Mouse (Mus musculus): ENCODE measurements at regions not wholly inside any gene's neighbourhood (a gene's known extent, or its start where the extent isn't known, plus 50 kb on each side); places are given as distances from the start of the nearest gene placed in this dataset.

- no peaks in the 10 kb centered on the region for H3K27me3 ChIP-seq (ENCODE audit: control insufficient read depth, insufficient read depth, low read length)
- DNase-seq (ENCODE audit: low spot score) (no peak), ATAC-seq (ENCODE audit: low FRiP score) (no peak)
- no peak overlapping the region for H3K9ac ChIP-seq
- H3K27ac ChIP-seq = no peak overlapping the region
- no peak overlapping the region for H3K4me3 ChIP-seq (replicated peaks; ENCODE audit: low read length)
- H3K9me3 ChIP-seq (ENCODE audit: control insufficient read depth, low read length) = peaks cover 10% of the 10 kb centered on the region; the same call in 1 of the 2 replicates
- H3K4me2 ChIP-seq (replicated peaks) = no peak overlapping the region
- H3K4me1 ChIP-seq (replicated peaks; ENCODE audit: control insufficient read depth, insufficient read depth, low read length) = no peaks in the 10 kb centered on the region
- 73% methylated on average over 11 of the region's 11 CpGs for WGBS
- no peaks in the 10 kb centered on the region for H3K36me3 ChIP-seq (replicated peaks; ENCODE audit: control insufficient read depth, insufficient read depth)
Measured at GRCm38 (mm10) chr17:84037580-84038304, 150.0 kb downstream of the Zfp36l2 start.

- Histone ChIP-seq H3K9me3 (ENCODE audit: control insufficient read depth, low read length) (peaks cover 7% of the 10 kb centered on the region; the same call in 1 of the 2 replicates), H3K27me3 (ENCODE audit: control insufficient read depth, insufficient read depth, low read length) (no peaks in the 10 kb centered on the region), H3K4me3 (replicated peaks; ENCODE audit: low read length) (no peak overlapping the region), H3K27ac (no peak overlapping the region), H3K36me3 (replicated peaks; ENCODE audit: control insufficient read depth, insufficient read depth) (no peaks in the 10 kb centered on the region), H3K9ac (no peak overlapping the region), H3K4me1 (replicated peaks; ENCODE audit: control insufficient read depth, insufficient read depth, low read length) (no peaks in the 10 kb centered on the region), H3K4me2 (replicated peaks) (no peak overlapping the region)
- WGBS = 86% methylated on average over 6 of the region's 6 CpGs
- ATAC-seq (ENCODE audit: low FRiP score) = no peak
- no peak for DNase-seq (ENCODE audit: low spot score)
Measured at GRCm38 (mm10) chr17:84036056-84036455, 151.7 kb downstream of the Zfp36l2 start.

GRCm38 (mm10) chr17:84034801-84035200, 152.9 kb downstream of the Zfp36l2 start:
- WGBS = 96% methylated on average over 1 of the region's 1 CpGs
- ATAC-seq (ENCODE audit: low FRiP score) (no peak), DNase-seq (ENCODE audit: low spot score) (no peak)

GRCm38 (mm10) chr17:84032441-84032840, 155.3 kb downstream of the Zfp36l2 start:
- ATAC-seq (ENCODE audit: low FRiP score) = no peak

More at GRCm38 (mm10) chr17:84034801-84035200, 152.9 kb downstream of the Zfp36l2 start:
- Histone ChIP-seq H3K9me3 (ENCODE audit: control insufficient read depth, low read length) (no peaks in the 10 kb centered on the region), H3K4me3 (replicated peaks; ENCODE audit: low read length) (no peak overlapping the region), H3K4me1 (replicated peaks; ENCODE audit: control insufficient read depth, insufficient read depth, low read length) (no peaks in the 10 kb centered on the region), H3K4me2 (replicated peaks) (no peak overlapping the region), H3K9ac (no peak overlapping the region), H3K27ac (no peak overlapping the region), H3K27me3 (ENCODE audit: control insufficient read depth, insufficient read depth, low read length) (no peaks in the 10 kb centered on the region), H3K36me3 (replicated peaks; ENCODE audit: control insufficient read depth, insufficient read depth) (no peaks in the 10 kb centered on the region)

GRCm38 (mm10) chr17:84031833-84032232, 155.9 kb downstream of the Zfp36l2 start:
- WGBS = 75% methylated on average over 4 of the region's 4 CpGs
- ATAC-seq (ENCODE audit: low FRiP score) = no peak

More at GRCm38 (mm10) chr17:84032441-84032840, 155.3 kb downstream of the Zfp36l2 start:
- no peak for DNase-seq (ENCODE audit: low spot score)
- H3K4me2 ChIP-seq (replicated peaks) = no peak overlapping the region
- no peak overlapping the region for H3K27ac ChIP-seq
- H3K4me1 ChIP-seq (replicated peaks; ENCODE audit: control insufficient read depth, insufficient read depth, low read length) = no peaks in the 10 kb centered on the region; the same call in 1 of the 2 replicates
- no peaks in the 10 kb centered on the region for H3K36me3 ChIP-seq (replicated peaks; ENCODE audit: control insufficient read depth, insufficient read depth)
- WGBS = 90% methylated on average over 8 of the region's 8 CpGs
- H3K27me3 ChIP-seq (ENCODE audit: control insufficient read depth, insufficient read depth, low read length) = no peaks in the 10 kb centered on the region
- H3K9me3 ChIP-seq (ENCODE audit: control insufficient read depth, low read length) = no peaks in the 10 kb centered on the region
- H3K9ac ChIP-seq = no peak overlapping the region
- H3K4me3 ChIP-seq (replicated peaks; ENCODE audit: low read length) = no peak overlapping the region

GRCm38 (mm10) chr17:84031381-84031780, 156.4 kb downstream of the Zfp36l2 start:
- no peak for ATAC-seq (ENCODE audit: low FRiP score)
- 82% methylated on average over 6 of the region's 6 CpGs for WGBS
- Histone ChIP-seq H3K27me3 (ENCODE audit: control insufficient read depth, insufficient read depth, low read length) (no peaks in the 10 kb centered on the region), H3K4me2 (replicated peaks) (no peak overlapping the region), H3K9me3 (ENCODE audit: control insufficient read depth, low read length) (no peaks in the 10 kb centered on the region), H3K9ac (no peak overlapping the region), H3K27ac (no peak overlapping the region), H3K36me3 (replicated peaks; ENCODE audit: control insufficient read depth, insufficient read depth) (no peaks in the 10 kb centered on the region), H3K4me3 (replicated peaks; ENCODE audit: low read length) (no peak overlapping the region), H3K4me1 (replicated peaks; ENCODE audit: control insufficient read depth, insufficient read depth, low read length) (no peaks in the 10 kb centered on the region; the same call in 1 of the 2 replicates)
- no peak for DNase-seq (ENCODE audit: low spot score)

More at GRCm38 (mm10) chr17:84031833-84032232, 155.9 kb downstream of the Zfp36l2 start:
- no peaks in the 10 kb centered on the region for H3K36me3 ChIP-seq (replicated peaks; ENCODE audit: control insufficient read depth, insufficient read depth)
- no peak overlapping the region for H3K4me3 ChIP-seq (replicated peaks; ENCODE audit: low read length)
- no peak overlapping the region for H3K4me2 ChIP-seq (replicated peaks)
- no peak for DNase-seq (ENCODE audit: low spot score)
- no peaks in the 10 kb centered on the region; the same call in 1 of the 2 replicates for H3K4me1 ChIP-seq (replicated peaks; ENCODE audit: control insufficient read depth, insufficient read depth, low read length)
- no peak overlapping the region for H3K27ac ChIP-seq
- H3K9ac ChIP-seq = no peak overlapping the region
- no peaks in the 10 kb centered on the region for H3K27me3 ChIP-seq (ENCODE audit: control insufficient read depth, insufficient read depth, low read length)
- H3K9me3 ChIP-seq (ENCODE audit: control insufficient read depth, low read length) = no peaks in the 10 kb centered on the region

- WGBS = 86% methylated on average over 5 of the region's 5 CpGs
- Histone ChIP-seq H3K27me3 (ENCODE audit: control insufficient read depth, insufficient read depth, low read length) (no peaks in the 10 kb centered on the region), H3K4me3 (replicated peaks; ENCODE audit: low read length) (no peak overlapping the region), H3K36me3 (replicated peaks; ENCODE audit: control insufficient read depth, insufficient read depth) (no peaks in the 10 kb centered on the region), H3K4me1 (replicated peaks; ENCODE audit: control insufficient read depth, insufficient read depth, low read length) (no peaks in the 10 kb centered on the region; the same call in 1 of the 2 replicates), H3K4me2 (replicated peaks) (no peak overlapping the region), H3K27ac (no peak overlapping the region), H3K9me3 (ENCODE audit: control insufficient read depth, low read length) (no peaks in the 10 kb centered on the region), H3K9ac (no peak overlapping the region)
- DNase-seq (ENCODE audit: low spot score) (no peak), ATAC-seq (ENCODE audit: low FRiP score) (no peak)
Measured at GRCm38 (mm10) chr17:84030699-84031098, 157.0 kb downstream of the Zfp36l2 start.

GRCm38 (mm10) chr17:84028157-84028970, 159.4 kb downstream of the Zfp36l2 start:
- Histone ChIP-seq H3K27me3 (ENCODE audit: control insufficient read depth, insufficient read depth, low read length) (no peaks in the 10 kb centered on the region), H3K4me3 (replicated peaks; ENCODE audit: low read length) (no peak overlapping the region), H3K9me3 (ENCODE audit: control insufficient read depth, low read length) (0 out of 2 replicates have a peak, but pooled peaks cover 4% of the 10 kb centered on the region), H3K4me1 (replicated peaks; ENCODE audit: control insufficient read depth, insufficient read depth, low read length) (no peaks in the 10 kb centered on the region; the same call in 1 of the 2 replicates), H3K36me3 (replicated peaks; ENCODE audit: control insufficient read depth, insufficient read depth) (no peaks in the 10 kb centered on the region), H3K27ac (no peak overlapping the region), H3K4me2 (replicated peaks) (peak overlapping the region; percentile 41), H3K9ac (peak overlapping the region; percentile 12; the same call in 1 of the 2 replicates)
- DNase-seq (ENCODE audit: low spot score) (peak; percentile 84), ATAC-seq (ENCODE audit: low FRiP score) (peak; percentile 88)
- WGBS = 21% methylated on average over 27 of the region's 27 CpGs

- ATAC-seq (ENCODE audit: low FRiP score) (no peak), DNase-seq (ENCODE audit: low spot score) (no peak)
- Histone ChIP-seq H3K4me1 (replicated peaks; ENCODE audit: control insufficient read depth, insufficient read depth, low read length) (no peaks in the 10 kb centered on the region; the same call in 1 of the 2 replicates), H3K27ac (no peak overlapping the region), H3K4me3 (replicated peaks; ENCODE audit: low read length) (no peak overlapping the region), H3K36me3 (replicated peaks; ENCODE audit: control insufficient read depth, insufficient read depth) (no peaks in the 10 kb centered on the region), H3K27me3 (ENCODE audit: control insufficient read depth, insufficient read depth, low read length) (no peaks in the 10 kb centered on the region), H3K4me2 (replicated peaks) (no peak overlapping the region), H3K9ac (no peak overlapping the region), H3K9me3 (ENCODE audit: control insufficient read depth, low read length) (0 out of 2 replicates have a peak, but pooled peaks cover 4% of the 10 kb centered on the region)
- WGBS = 40% methylated on average over 9 of the region's 9 CpGs
Measured at GRCm38 (mm10) chr17:84027275-84027674, 160.5 kb downstream of the Zfp36l2 start.
